10 mouse cellular contexts compared by ENCODE assay signal in the genomic region with DNA sequence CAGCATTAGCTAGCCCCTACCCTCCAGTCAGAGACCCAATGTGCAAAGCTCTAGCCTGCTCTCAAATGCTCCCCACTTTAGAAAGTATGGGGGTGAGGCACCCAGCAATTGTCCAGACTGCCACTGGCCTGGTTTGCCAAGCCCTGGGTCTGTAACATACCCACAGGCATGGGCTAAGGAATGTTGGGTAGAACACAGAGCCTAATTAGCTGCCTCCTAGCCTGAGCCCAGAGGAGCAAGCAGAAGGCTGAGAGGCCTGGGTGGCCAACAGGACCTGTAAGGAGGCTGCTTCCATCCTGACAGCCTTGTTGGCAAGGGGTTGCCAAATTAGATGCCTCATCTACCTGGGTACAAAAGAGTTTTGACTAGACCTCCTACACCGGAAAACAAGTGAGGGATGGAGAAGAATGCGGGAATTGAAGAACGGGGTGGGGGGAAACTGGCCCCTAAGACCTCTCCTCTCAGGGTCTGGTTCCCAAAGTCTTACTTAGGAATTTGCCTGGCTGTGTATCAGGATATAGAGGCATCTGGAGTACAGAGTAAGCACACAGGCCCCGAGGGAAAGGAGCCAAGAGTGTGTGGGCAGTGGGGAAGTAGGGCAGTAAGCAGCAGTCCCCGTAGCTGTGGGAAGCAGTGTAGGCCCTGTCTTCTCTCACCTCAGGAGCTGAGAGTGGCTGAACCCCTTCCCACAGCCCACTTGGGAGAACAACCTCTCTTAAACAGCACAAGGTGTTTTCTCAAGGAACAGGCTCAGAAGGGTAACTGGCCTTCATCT. TPM values are rescaled to one million over a fixed set of nuclear protein-coding genes. Genes with fewer than 3 reads are reported as not detected.
A peak's percentile ranks its signal among the peaks of the same experiment; 100 is the strongest.
DNase-seq lines count a peak whose midpoint lies in the region; ATAC-seq lines count a peak whose summit lies in the region.
"Had no signal": no experiment of that assay in that cellular context is flagged by ENCODE, and none has a peak within 500 bp of the region (broad histone marks: within the 10 kb centered on the region; RNA-seq: fewer than 3 reads in every experiment).

No protein-coding gene starts in this region.

- H3K4me2 ChIP-seq in heart, embryonic 13.5 days, result no peak overlapping the region
- H3K4me2 ChIP-seq in hindbrain, embryonic 14.5 days (replicated peaks), result no peak overlapping the region
- H3K4me2 ChIP-seq in neural tube, embryonic 13.5 days, result peak overlapping the region; percentile 14; the same call in 1 of the 2 replicates
- H3K4me2 ChIP-seq in liver, embryonic 11.5 days, result no peak overlapping the region

- H3K9me3 ChIP-seq in heart, embryonic 13.5 days, result no peaks in the 10 kb centered on the region
- H3K9me3 ChIP-seq in hindbrain, embryonic 14.5 days (ENCODE audit: control insufficient read depth, low read length), result no peaks in the 10 kb centered on the region
- H3K9me3 ChIP-seq in neural tube, embryonic 13.5 days, result no peaks in the 10 kb centered on the region
- no peaks in the 10 kb centered on the region for H3K9me3 ChIP-seq in liver, embryonic 11.5 days (ENCODE audit: control insufficient read depth, low read length)

- DNase-seq in heart, postnatal 36 days, result no peak
- peak; percentile 50 to 56 for DNase-seq in cerebellum, postnatal 14 days
- DNase-seq in hindbrain, embryonic 14.5 days (ENCODE audit: low spot score), result peak; percentile 51
- no peak for DNase-seq in adrenal gland, adult 2 months
- no peak for DNase-seq in liver, embryonic 11.5 days (ENCODE audit: low spot score)

- H3K27me3 ChIP-seq in heart, embryonic 13.5 days (replicated peaks), result peaks cover 8% of the 10 kb centered on the region; the same call in 1 of the 2 replicates
- no peaks in the 10 kb centered on the region for H3K27me3 ChIP-seq in hindbrain, embryonic 14.5 days (ENCODE audit: control insufficient read depth, insufficient read depth, low read length)
- no peaks in the 10 kb centered on the region for H3K27me3 ChIP-seq in neural tube, embryonic 13.5 days
- no peaks in the 10 kb centered on the region for H3K27me3 ChIP-seq in liver, embryonic 11.5 days (replicated peaks; ENCODE audit: control insufficient read depth, insufficient read depth, low read length)

- H3K4me1 ChIP-seq in heart, embryonic 13.5 days, result peaks cover 41% of the 10 kb centered on the region
- peaks cover 63% of the 10 kb centered on the region for H3K4me1 ChIP-seq in hindbrain, embryonic 14.5 days (replicated peaks; ENCODE audit: control insufficient read depth, insufficient read depth, low read length)
- H3K4me1 ChIP-seq in neural tube, embryonic 13.5 days (replicated peaks), result peaks cover 87% of the 10 kb centered on the region
- H3K4me1 ChIP-seq in liver, embryonic 11.5 days (replicated peaks; ENCODE audit: control insufficient read depth, insufficient read depth, low read length), result peaks cover 12% of the 10 kb centered on the region

- WGBS in heart, embryonic 13.5 days, result 67% methylated on average over 5 of the region's 5 CpGs
- 59% methylated on average over 5 of the region's 5 CpGs for WGBS in hindbrain, embryonic 14.5 days
- WGBS in neural tube, embryonic 13.5 days, result 54% methylated on average over 5 of the region's 5 CpGs
- 77% methylated on average over 5 of the region's 5 CpGs for WGBS in liver, embryonic 11.5 days

- intact Hi-C loops in heart, postnatal 36 days (cut with DNase I), result no loop called here

- ATAC-seq in heart, embryonic 13.5 days (ENCODE audit: extremely low read depth, insufficient number of reproducible peaks, low FRiP score, low TSS enrichment), result no peak
- ATAC-seq in hindbrain, embryonic 14.5 days (ENCODE audit: low FRiP score), result no peak
- ATAC-seq in neural tube, embryonic 13.5 days (ENCODE audit: low read depth), result peak; percentile 11; the same call in 1 of the 2 replicates
- ATAC-seq in CD4-positive, CD25-positive, alpha-beta regulatory T cell, adult 4 months, result no peak
- ATAC-seq in liver, embryonic 11.5 days (replicated peaks; ENCODE audit: low FRiP score), result no peak

- H3K4me3 ChIP-seq in heart, embryonic 13.5 days, result no peak overlapping the region
- H3K4me3 ChIP-seq in hindbrain, embryonic 14.5 days (replicated peaks; ENCODE audit: low read length), result no peak overlapping the region
- no peak overlapping the region for H3K4me3 ChIP-seq in neural tube, embryonic 13.5 days
- H3K4me3 ChIP-seq in liver, embryonic 11.5 days (ENCODE audit: low read depth, low read length), result no peak overlapping the region

- peak overlapping the region; percentile 59 for H3K27ac ChIP-seq in heart, embryonic 13.5 days (replicated peaks)
- peak overlapping the region; percentile 89 for H3K27ac ChIP-seq in hindbrain, embryonic 14.5 days
- H3K27ac ChIP-seq in neural tube, embryonic 13.5 days (replicated peaks), result peak overlapping the region; percentile 94
- H3K27ac ChIP-seq in liver, embryonic 11.5 days (ENCODE audit: low read depth, low read length), result no peak overlapping the region

- peaks cover 27% of the 10 kb centered on the region for H3K36me3 ChIP-seq in heart, embryonic 13.5 days
- H3K36me3 ChIP-seq in hindbrain, embryonic 14.5 days (replicated peaks; ENCODE audit: control insufficient read depth, insufficient read depth), result peaks cover 19% of the 10 kb centered on the region
- peaks cover 18% of the 10 kb centered on the region for H3K36me3 ChIP-seq in neural tube, embryonic 13.5 days
- H3K36me3 ChIP-seq in liver, embryonic 11.5 days (ENCODE audit: control insufficient read depth, insufficient read depth, low read length), result peaks cover 3% of the 10 kb centered on the region

- H3K9ac ChIP-seq in heart, embryonic 13.5 days, result no peak overlapping the region
- no peak overlapping the region for H3K9ac ChIP-seq in hindbrain, embryonic 14.5 days
- no peak overlapping the region for H3K9ac ChIP-seq in neural tube, embryonic 13.5 days
- no peak overlapping the region for H3K9ac ChIP-seq in liver, embryonic 11.5 days (ENCODE audit: low read depth, low read length)

RNA-seq across cellular contexts. Expression of gene Shf, which starts 17.6 kb away (rescaled TPM):
- polyA plus RNA-seq in heart, embryonic 13.5 days (2015; fragmentation: Nextera tagmentation; extraction: Ambion mirVana), result 1.8 and 2.3 TPM in 2 replicates
- total RNA-seq in heart, postnatal 36 days (2021), result 1 to 10 TPM; 5.0 to 6.1 TPM
- polyA plus RNA-seq in hindbrain, embryonic 14.5 days (2014; fragmentation: Nextera tagmentation; extraction: Ambion mirVana), result 17.9 and 19.2 TPM in 2 replicates
- 12.7 and 17.2 TPM in 2 replicates for polyA plus RNA-seq in neural tube, embryonic 13.5 days (2015; fragmentation: Nextera tagmentation; extraction: Ambion mirVana)
- under 1 TPM in 1 of 2 experiments, not detected in 1; 0.42 TPM for polyA plus RNA-seq in CD4-positive, CD25-positive, alpha-beta regulatory T cell, adult 4 months (2017; shearing (Covaris generic))
- 10 to 100 TPM in 1 of 2 experiments, 1 to 10 TPM in 1; 6.0 to 13.0 TPM for total RNA-seq in adrenal gland, adult 2 months (2021)
- polyA plus RNA-seq in adrenal gland, adult 2 months (2012; rRNA removed), result 12.3 and 15.9 TPM in 2 replicates
- polyA plus RNA-seq in liver, embryonic 11.5 days (2014; fragmentation: Nextera tagmentation; extraction: Ambion mirVana), result 2.5 TPM in 2 replicates

RNA-seq across cellular contexts. Expression of gene Duox1, which starts 35.9 kb away (rescaled TPM):
- polyA plus RNA-seq in heart, embryonic 13.5 days (2015; fragmentation: Nextera tagmentation; extraction: Ambion mirVana), result 0.03 TPM in 1 of 2 replicates, not detected in the other
- under 1 TPM; 0.17 to 0.27 TPM for total RNA-seq in heart, postnatal 36 days (2021)
- 0.04 and 0.12 TPM in 2 replicates for polyA plus RNA-seq in hindbrain, embryonic 14.5 days (2014; fragmentation: Nextera tagmentation; extraction: Ambion mirVana)
- polyA plus RNA-seq in neural tube, embryonic 13.5 days (2015; fragmentation: Nextera tagmentation; extraction: Ambion mirVana), result 0.06 and 0.13 TPM in 2 replicates
- polyA plus RNA-seq in CD4-positive, CD25-positive, alpha-beta regulatory T cell, adult 4 months (2017; shearing (Covaris generic)), result not detected
- not detected for total RNA-seq in adrenal gland, adult 2 months (2021)
- polyA plus RNA-seq in adrenal gland, adult 2 months (2012; rRNA removed), result 0.07 and 0.17 TPM in 2 replicates
- polyA plus RNA-seq in liver, embryonic 11.5 days (2014; fragmentation: Nextera tagmentation; extraction: Ambion mirVana), result 0.10 TPM in 1 of 2 replicates, not detected in the other
- total RNA-seq: common myeloid progenitor, adult 5-6 weeks; liver, adult 2 months had no signal
- polyA plus RNA-seq: liver, adult 2 months had no signal

RNA-seq across cellular contexts. Expression of gene Duoxa1, which starts 37.8 kb away (rescaled TPM):
- 0.09 TPM in 1 of 2 replicates, not detected in the other for polyA plus RNA-seq in heart, embryonic 13.5 days (2015; fragmentation: Nextera tagmentation; extraction: Ambion mirVana)
- total RNA-seq in heart, postnatal 36 days (2021), result under 1 TPM in 1 of 2 experiments, not detected in 1; 0.39 TPM
- polyA plus RNA-seq in hindbrain, embryonic 14.5 days (2014; fragmentation: Nextera tagmentation; extraction: Ambion mirVana), result 0.16 and 0.31 TPM in 2 replicates
- 0.29 TPM in 1 of 2 replicates, not detected in the other for polyA plus RNA-seq in neural tube, embryonic 13.5 days (2015; fragmentation: Nextera tagmentation; extraction: Ambion mirVana)
- polyA plus RNA-seq in CD4-positive, CD25-positive, alpha-beta regulatory T cell, adult 4 months (2017; shearing (Covaris generic)), result not detected
- under 1 TPM in 1 of 2 experiments, not detected in 1; 0.31 TPM for total RNA-seq in adrenal gland, adult 2 months (2021)
- 0.58 and 0.97 TPM in 2 replicates for polyA plus RNA-seq in adrenal gland, adult 2 months (2012; rRNA removed)
- polyA plus RNA-seq in liver, embryonic 11.5 days (2014; fragmentation: Nextera tagmentation; extraction: Ambion mirVana), result not detected in 2 replicates
- total RNA-seq: liver, adult 2 months had no signal
- polyA plus RNA-seq: liver, adult 2 months had no signal

RNA-seq across cellular contexts. Expression of gene Duoxa2, which starts 52.6 kb away (rescaled TPM):
- not detected in 2 replicates for polyA plus RNA-seq in heart, embryonic 13.5 days (2015; fragmentation: Nextera tagmentation; extraction: Ambion mirVana)
- total RNA-seq in heart, postnatal 36 days (2021), result not detected
- 0.46 TPM in 1 of 2 replicates, not detected in the other for polyA plus RNA-seq in hindbrain, embryonic 14.5 days (2014; fragmentation: Nextera tagmentation; extraction: Ambion mirVana)
- polyA plus RNA-seq in neural tube, embryonic 13.5 days (2015; fragmentation: Nextera tagmentation; extraction: Ambion mirVana), result not detected in 2 replicates
- not detected for polyA plus RNA-seq in CD4-positive, CD25-positive, alpha-beta regulatory T cell, adult 4 months (2017; shearing (Covaris generic))
- not detected for total RNA-seq in adrenal gland, adult 2 months (2021)
- polyA plus RNA-seq in adrenal gland, adult 2 months (2012; rRNA removed), result 0.08 TPM in 1 of 2 replicates, not detected in the other
- polyA plus RNA-seq in liver, embryonic 11.5 days (2014; fragmentation: Nextera tagmentation; extraction: Ambion mirVana), result 0.12 TPM in 1 of 2 replicates, not detected in the other
- total RNA-seq: common myeloid progenitor, adult 5-6 weeks had no signal
- polyA plus RNA-seq: liver, adult 2 months had no signal

RNA-seq across cellular contexts. Expression of gene Duox2, which starts 53.1 kb away (rescaled TPM):
- polyA plus RNA-seq in heart, embryonic 13.5 days (2015; fragmentation: Nextera tagmentation; extraction: Ambion mirVana), result 0.06 and 0.17 TPM in 2 replicates
- total RNA-seq in heart, postnatal 36 days (2021), result under 1 TPM; 0.35 to 0.47 TPM
- polyA plus RNA-seq in hindbrain, embryonic 14.5 days (2014; fragmentation: Nextera tagmentation; extraction: Ambion mirVana), result not detected in 2 replicates
- not detected in 2 replicates for polyA plus RNA-seq in neural tube, embryonic 13.5 days (2015; fragmentation: Nextera tagmentation; extraction: Ambion mirVana)
- not detected for polyA plus RNA-seq in CD4-positive, CD25-positive, alpha-beta regulatory T cell, adult 4 months (2017; shearing (Covaris generic))
- total RNA-seq in adrenal gland, adult 2 months (2021), result under 1 TPM in 1 of 2 experiments, not detected in 1; 0.07 TPM
- 0.04 and 0.06 TPM in 2 replicates for polyA plus RNA-seq in adrenal gland, adult 2 months (2012; rRNA removed)
- polyA plus RNA-seq in liver, embryonic 11.5 days (2014; fragmentation: Nextera tagmentation; extraction: Ambion mirVana), result not detected in 2 replicates
- total RNA-seq: common myeloid progenitor, adult 5-6 weeks; liver, adult 2 months had no signal

Comparison
In these comparisons a context has a peak if more than half of its experiments do, and no peak if none do; other contexts are left out.
1. DNase-seq: peak in cerebellum, postnatal 14 days (2 of 2) and hindbrain, embryonic 14.5 days (single experiment); none in heart, postnatal 36 days (0 of 2), adrenal gland, adult 2 months (single experiment) and liver, embryonic 11.5 days (single experiment).